Mouse (Mus musculus) stomach, embryonic 16.5 days (tissue): ENCODE measurements around the gene Emp2. TPM values are rescaled to one million over a fixed set of nuclear protein-coding genes. Genes with fewer than 3 reads are reported as not detected.

Experiments
- ATAC-seq: fragments of 200-750 bp; cut with Nextera tagmentation; 2 replicates; pipeline ENCODE4 v1.8.0; 2017; ENCODE audit warnings: moderate number of reproducible peaks, moderate TSS enrichment; ENCODE audit not compliant: insufficient read depth, low FRiP score
- H3K27ac ChIP-seq: fragments of 300-500 bp; sonication (generic); 2 replicates; pipeline ENCODE4 v1.5.1; 2014; ENCODE audit warnings: low read length
- H3K27me3 ChIP-seq: fragments of 300-500 bp; sonication (generic); 2 replicates; pipeline ENCODE4 v1.6.1; 2014; ENCODE audit warnings: low read length, control low read depth, mixed read lengths; ENCODE audit not compliant: control insufficient read depth, insufficient read depth
- H3K36me3 ChIP-seq: fragments of 300-500 bp; sonication (generic); 2 replicates; pipeline ENCODE4 v1.6.1; 2014; ENCODE audit warnings: low read length; ENCODE audit not compliant: control insufficient read depth, insufficient read depth
- H3K4me1 ChIP-seq: fragments of 300-500 bp; sonication (generic); 2 replicates; pipeline ENCODE4 v1.6.1; 2014; ENCODE audit warnings: low read length, control low read depth, mixed read lengths; ENCODE audit not compliant: control insufficient read depth, insufficient read depth
- H3K4me2 ChIP-seq: fragments of 300-500 bp; sonication (generic); 2 replicates; pipeline ENCODE4 v1.6.1; 2014; ENCODE audit warnings: low read depth, low read length, mixed read lengths
- H3K4me3 ChIP-seq: fragments of 300-500 bp; sonication (generic); replicated peaks from 2 replicates; pipeline ENCODE4 v1.5.1; 2014; ENCODE audit warnings: mild to moderate bottlenecking, low read length
- H3K9ac ChIP-seq: fragments of 300-500 bp; sonication (generic); 2 replicates; pipeline ENCODE4 v1.6.1; 2014; ENCODE audit warnings: low read length
- H3K9me3 ChIP-seq: fragments of 300-500 bp; sonication (generic); replicated peaks from 2 replicates; pipeline ENCODE4 v1.6.1; 2016; ENCODE audit warnings: low read length, control low read depth; ENCODE audit not compliant: control insufficient read depth
- WGBS: fragments of 180-500 bp; shearing (Covaris S2); extraction: QIAGEN DNeasy Blood & Tissue Kit; methylation state at CpG from one replicate; pipeline ENCODE4 v1.1.7; 2014; 5-methylcytosine and 5-hydroxymethylcytosine counted together
- polyA plus RNA-seq: library from polyadenylated mRNA; unstranded; fragments of >200 nt; fragmentation: Nextera tagmentation; extraction: Ambion mirVana; gene quantifications from 2 replicates; pipeline ENCODE4 v1.2.1, GENCODE M21; 2015

The Emp2 gene
- polyA plus RNA-seq, result 83.5 and 110 TPM in 2 replicates

DNA sequence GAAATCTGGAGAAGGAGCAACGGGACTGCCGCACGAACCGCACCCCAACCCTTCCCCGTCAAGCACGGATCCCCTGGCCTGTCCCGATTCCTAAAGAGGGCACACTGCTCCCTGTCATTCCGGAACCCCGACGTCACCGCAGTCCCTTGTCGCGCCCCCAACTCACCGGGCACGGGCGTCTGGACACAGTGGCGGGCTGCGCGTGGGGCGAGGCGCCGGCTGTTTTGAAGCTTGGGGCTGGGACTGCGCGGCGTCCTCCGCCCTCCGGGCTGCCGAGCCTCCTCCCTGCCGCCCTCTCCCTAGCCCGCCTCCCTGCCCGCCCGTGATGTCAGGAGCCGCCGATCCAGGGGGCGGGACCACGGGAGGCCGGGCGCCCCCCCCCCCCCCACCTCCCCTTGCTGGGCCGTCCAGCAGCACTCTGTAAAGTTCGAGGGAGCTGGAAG is at the start of gene Emp2:
Gene Emp2 (minus strand): TSS at position 323 of the 443 bp plus-strand sequence.
- H3K4me2 ChIP-seq, result peak within 1 kb of the TSS; percentile 86
- no peaks in the 10 kb centered on the region for H3K9me3 ChIP-seq
- no peaks in the 10 kb centered on the region for H3K27me3 ChIP-seq
- peaks cover 13% of the 10 kb centered on the region for H3K4me1 ChIP-seq
- H3K27ac ChIP-seq, result peak within 1 kb of the TSS; percentile 69
- under 1% methylated on average over 40 of the region's 40 CpGs for WGBS
- ATAC-seq, result peak; percentile 93
- H3K9ac ChIP-seq, result peak within 1 kb of the TSS; percentile 86
- H3K4me3 ChIP-seq, result peak within 1 kb of the TSS; percentile 71
- H3K36me3 ChIP-seq, result no peaks in the 10 kb centered on the region

DNA sequence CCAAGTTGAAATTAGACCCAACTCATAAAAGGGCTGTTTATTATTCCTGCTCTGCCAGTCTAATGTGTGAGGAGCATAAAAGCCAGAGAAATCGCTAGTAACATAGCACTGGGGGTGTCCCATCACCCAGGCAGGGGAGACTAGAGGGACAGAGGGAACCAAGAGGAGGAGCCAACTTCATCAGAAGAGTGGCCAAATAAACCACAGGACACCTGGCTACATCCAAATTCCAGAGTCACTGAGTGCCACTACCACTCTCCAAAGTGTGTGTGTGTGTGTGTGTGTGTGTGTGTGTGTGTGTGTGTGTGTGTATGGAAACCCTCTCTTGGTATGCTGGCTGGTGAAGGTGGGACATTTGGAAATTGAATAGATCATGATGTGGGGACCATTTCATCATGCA is 49.3 kb upstream of the Emp2 start:
- Histone ChIP-seq H3K4me1 (peaks cover 10% of the 10 kb centered on the region; the same call in 1 of the 2 replicates), H3K9ac (no peak overlapping the region), H3K27ac (no peak overlapping the region), H3K4me3 (no peak overlapping the region), H3K9me3 (no peaks in the 10 kb centered on the region), H3K27me3 (no peaks in the 10 kb centered on the region), H3K4me2 (no peak overlapping the region), H3K36me3 (no peaks in the 10 kb centered on the region)
- ATAC-seq, result no peak
- WGBS, result 56% methylated on average over 1 of the region's 1 CpGs

DNA sequence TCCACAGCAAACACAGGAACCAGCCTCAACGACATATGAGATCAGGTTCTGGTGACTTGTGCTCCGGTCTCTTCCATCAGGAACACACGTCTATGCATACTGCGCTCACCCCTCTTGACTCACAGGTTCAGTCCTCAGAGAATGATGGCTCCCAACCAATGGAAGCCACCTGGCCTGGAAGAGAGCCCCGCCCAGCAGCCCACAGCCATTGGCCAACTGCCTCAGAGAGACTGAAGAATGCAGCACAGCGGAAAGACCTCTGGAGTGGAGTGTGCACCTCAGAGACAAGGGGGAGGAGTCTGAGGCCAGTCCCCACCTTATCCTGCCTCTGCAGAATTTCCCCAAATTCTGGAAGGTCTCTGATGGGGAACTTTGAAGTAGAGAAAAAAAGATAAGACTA is 45.5 kb upstream of the Emp2 start:
- Histone ChIP-seq H3K27ac (no peak overlapping the region), H3K27me3 (no peaks in the 10 kb centered on the region), H3K4me3 (no peak overlapping the region), H3K9me3 (no peaks in the 10 kb centered on the region), H3K4me1 (peaks cover 16% of the 10 kb centered on the region; the same call in 1 of the 2 replicates), H3K36me3 (no peaks in the 10 kb centered on the region), H3K4me2 (no peak overlapping the region), H3K9ac (no peak overlapping the region)
- no peak for ATAC-seq
- WGBS, result 87% methylated on average over 6 of the region's 6 CpGs

DNA sequence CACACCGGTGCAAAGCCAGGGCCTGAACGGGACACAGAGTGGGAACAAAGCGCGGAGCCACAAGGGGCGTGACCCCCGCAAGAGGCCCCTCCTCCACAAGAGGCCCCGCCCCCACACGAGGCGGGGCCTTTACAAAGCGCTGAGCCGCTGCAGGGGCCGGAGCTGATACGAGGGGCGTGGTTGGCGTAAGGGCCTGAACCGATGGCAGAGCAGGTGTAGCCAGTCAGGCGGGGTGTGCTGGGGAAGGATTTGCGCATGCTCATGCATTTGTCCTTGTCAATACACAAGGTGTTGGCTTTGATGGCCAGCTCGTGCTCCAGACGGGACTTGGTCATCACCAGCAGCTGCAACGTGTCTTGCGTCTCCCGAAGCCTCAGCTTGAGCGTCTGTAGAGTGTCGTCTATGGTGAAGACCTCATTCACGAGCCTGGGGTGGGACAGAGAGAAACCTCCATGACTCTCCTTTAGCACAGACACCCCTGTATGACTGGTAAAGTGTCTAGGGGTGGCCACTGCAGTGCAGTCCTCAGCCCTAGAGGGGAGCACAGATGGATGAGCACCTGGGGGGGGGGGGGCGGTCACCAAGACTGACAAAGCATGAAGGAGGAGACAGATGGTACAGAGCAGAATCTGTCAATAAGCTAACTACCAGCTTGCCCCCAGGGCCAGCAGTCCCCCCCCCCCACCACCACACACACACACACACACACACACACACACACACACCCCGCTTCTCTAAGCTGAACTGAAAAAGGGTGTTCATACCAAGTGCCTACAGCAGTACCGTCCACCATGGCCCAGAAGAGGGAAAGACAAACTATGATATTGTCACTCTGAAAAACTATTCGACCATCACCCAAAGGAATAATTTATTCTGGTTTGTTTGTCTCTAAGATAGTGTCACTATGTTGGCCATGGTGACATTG is 44.5 kb upstream of the Emp2 start:
- peak overlapping the region; percentile 49 for H3K4me2 ChIP-seq
- peak overlapping the region; percentile 25 for H3K4me3 ChIP-seq
- peak overlapping the region; percentile 42 for H3K9ac ChIP-seq
- H3K4me1 ChIP-seq, result peaks cover 16% of the 10 kb centered on the region; the same call in 1 of the 2 replicates
- H3K9me3 ChIP-seq, result no peaks in the 10 kb centered on the region
- peak; percentile 94 for ATAC-seq
- no peaks in the 10 kb centered on the region for H3K36me3 ChIP-seq
- 14% methylated on average over 30 of the region's 30 CpGs for WGBS
- peak overlapping the region; percentile 69 for H3K27ac ChIP-seq
- no peaks in the 10 kb centered on the region for H3K27me3 ChIP-seq

DNA sequence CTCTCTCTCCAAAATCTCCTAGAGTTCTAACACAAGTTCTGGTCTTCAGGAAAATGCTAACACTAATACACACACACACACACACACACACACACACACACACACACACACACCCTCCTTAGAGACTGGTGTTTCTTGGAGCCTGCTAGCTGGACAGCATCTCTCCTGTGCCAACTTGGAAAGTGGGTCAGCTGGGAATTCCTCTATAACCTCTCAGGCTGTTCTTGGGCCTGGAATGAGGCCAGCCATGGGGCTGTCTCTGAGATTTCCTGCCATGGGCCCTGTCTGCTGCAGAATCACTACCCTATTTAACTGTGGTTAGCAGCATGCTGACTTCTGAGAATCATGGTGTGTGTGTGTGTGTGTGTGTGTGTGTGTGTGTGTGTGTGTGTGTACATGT is 41.2 kb upstream of the Emp2 start:
- H3K27me3 ChIP-seq, result no peaks in the 10 kb centered on the region
- no peaks in the 10 kb centered on the region for H3K9me3 ChIP-seq
- no peak for ATAC-seq
- H3K9ac ChIP-seq, result no peak overlapping the region
- H3K4me3 ChIP-seq, result no peak overlapping the region
- no peak overlapping the region for H3K4me2 ChIP-seq
- H3K27ac ChIP-seq, result no peak overlapping the region; the same call in 1 of the 2 replicates
- H3K4me1 ChIP-seq, result peaks cover 16% of the 10 kb centered on the region; the same call in 1 of the 2 replicates
- H3K36me3 ChIP-seq, result no peaks in the 10 kb centered on the region

DNA sequence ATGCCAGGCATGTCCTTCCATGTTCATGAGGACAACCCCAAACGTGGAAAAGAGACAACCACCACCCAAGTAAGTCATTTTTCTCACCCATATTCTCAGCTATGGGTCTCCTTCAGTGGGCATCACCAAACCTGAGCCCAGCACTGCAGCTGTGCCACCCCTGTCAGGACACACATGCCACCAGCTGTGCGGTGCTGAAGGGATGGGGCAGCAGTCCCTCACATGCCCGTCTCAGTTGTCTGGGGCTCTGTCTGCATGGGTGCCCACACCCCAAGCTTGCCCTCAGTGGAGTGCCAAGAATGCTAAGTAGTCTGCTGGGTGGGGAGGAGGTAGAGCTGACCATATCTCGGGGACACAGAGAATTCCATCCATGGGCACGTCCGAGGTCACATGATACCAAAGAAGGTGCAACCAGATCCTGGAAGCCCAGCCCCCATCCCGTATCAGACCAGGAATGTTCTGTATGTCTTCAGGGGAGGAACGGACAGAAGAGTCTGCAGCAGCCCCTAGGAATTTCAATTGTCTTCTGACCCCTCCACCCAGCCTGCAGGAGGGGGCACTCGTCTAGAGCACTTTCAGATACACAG is 37.4 kb upstream of the Emp2 start:
- 52% methylated on average over 9 of the region's 9 CpGs for WGBS
- Histone ChIP-seq H3K9ac (no peak overlapping the region), H3K4me2 (no peak overlapping the region), H3K9me3 (no peaks in the 10 kb centered on the region), H3K4me1 (peaks cover 13% of the 10 kb centered on the region; the same call in 1 of the 2 replicates), H3K4me3 (no peak overlapping the region), H3K27me3 (no peaks in the 10 kb centered on the region), H3K27ac (no peak overlapping the region), H3K36me3 (no peaks in the 10 kb centered on the region)
- ATAC-seq, result no peak

DNA sequence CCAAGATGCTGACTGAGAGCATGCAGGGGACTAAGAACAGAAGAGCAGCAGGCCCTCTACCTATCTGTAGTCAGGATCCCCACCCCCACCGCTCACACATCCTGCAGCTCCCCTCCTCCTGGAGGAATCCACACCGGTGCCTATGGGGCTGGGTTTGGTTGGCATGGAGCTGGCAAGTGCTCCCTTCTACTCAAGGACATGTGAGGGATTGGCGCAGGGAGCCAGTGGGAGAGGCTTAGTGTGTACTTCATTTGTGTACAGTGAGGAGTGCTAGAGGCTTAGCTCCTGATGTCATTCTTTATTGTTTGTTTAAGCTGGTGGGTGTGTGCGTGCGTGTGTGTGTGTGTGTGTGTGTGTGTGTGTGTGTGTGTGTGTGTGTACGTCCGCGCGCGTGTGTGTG is 36.1 kb upstream of the Emp2 start:
- Histone ChIP-seq H3K27me3 (no peaks in the 10 kb centered on the region), H3K4me3 (no peak overlapping the region), H3K36me3 (no peaks in the 10 kb centered on the region), H3K9me3 (no peaks in the 10 kb centered on the region), H3K4me2 (peak overlapping the region; percentile 17; the same call in 1 of the 2 replicates), H3K9ac (peak overlapping the region; percentile 50; the same call in 1 of the 2 replicates), H3K4me1 (peaks cover 7% of the 10 kb centered on the region; the same call in 1 of the 2 replicates), H3K27ac (peak overlapping the region; percentile 91)
- WGBS, result 44% methylated on average over 10 of the region's 10 CpGs
- ATAC-seq, result peak; percentile 88

DNA sequence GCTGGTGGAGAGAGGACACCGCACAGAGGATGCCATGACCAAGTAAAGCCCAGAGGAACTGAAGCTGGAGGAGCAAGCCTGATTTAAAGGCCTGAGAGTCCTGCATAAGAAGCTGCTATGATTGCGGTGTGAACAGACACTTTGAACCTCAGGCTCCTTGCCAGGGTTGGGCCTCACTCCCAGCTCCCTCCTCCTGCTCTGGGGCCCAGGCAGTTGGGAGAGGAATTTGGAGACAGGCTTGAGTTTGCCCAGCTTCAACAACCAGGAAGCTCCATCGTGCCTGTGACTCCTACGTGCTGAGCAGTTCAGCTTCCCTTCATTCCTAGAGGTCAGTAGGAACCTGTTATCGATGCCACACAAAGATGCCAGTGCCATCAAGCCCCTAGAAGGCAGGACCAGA is 35.7 kb upstream of the Emp2 start:
- peak; percentile 56; the same call in 1 of the 2 replicates for ATAC-seq
- WGBS, result 39% methylated on average over 5 of the region's 5 CpGs
- Histone ChIP-seq H3K4me3 (no peak overlapping the region), H3K9ac (peak overlapping the region; percentile 50; the same call in 1 of the 2 replicates), H3K36me3 (no peaks in the 10 kb centered on the region), H3K4me2 (peak overlapping the region; percentile 17; the same call in 1 of the 2 replicates), H3K27me3 (no peaks in the 10 kb centered on the region), H3K9me3 (no peaks in the 10 kb centered on the region), H3K4me1 (peaks cover 7% of the 10 kb centered on the region; the same call in 1 of the 2 replicates), H3K27ac (peak overlapping the region; percentile 91)

DNA sequence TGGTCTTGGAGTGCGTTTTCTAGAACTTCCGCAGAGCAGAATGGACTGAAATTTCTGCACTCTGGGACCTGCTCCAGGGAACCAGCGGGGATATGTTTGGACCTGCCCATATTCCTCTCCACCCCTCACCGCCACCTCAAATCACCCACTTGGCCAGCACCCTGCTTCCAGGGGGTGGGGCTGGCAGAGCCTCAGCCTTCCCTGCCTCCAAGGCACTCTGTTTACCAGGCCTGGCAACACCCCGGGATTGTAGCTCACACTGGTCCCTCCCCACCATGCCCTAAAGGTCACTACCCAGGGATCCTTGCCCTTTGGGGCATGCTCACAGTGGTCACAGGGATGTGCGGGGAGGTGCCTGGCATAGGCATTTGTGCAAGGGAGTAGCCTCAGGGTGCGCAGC is 33.8 kb upstream of the Emp2 start:
- H3K4me2 ChIP-seq, result no peak overlapping the region
- 65% methylated on average over 7 of the region's 7 CpGs for WGBS
- peak overlapping the region; percentile 76 for H3K27ac ChIP-seq

More for the DNA sequence above, 33.8 kb upstream of the Emp2 start:
- peaks cover 7% of the 10 kb centered on the region; the same call in 1 of the 2 replicates for H3K4me1 ChIP-seq
- no peaks in the 10 kb centered on the region for H3K27me3 ChIP-seq
- peak; percentile 31; the same call in 1 of the 2 replicates for ATAC-seq
- no peak overlapping the region for H3K9ac ChIP-seq
- no peaks in the 10 kb centered on the region for H3K9me3 ChIP-seq
- no peak overlapping the region for H3K4me3 ChIP-seq
- no peaks in the 10 kb centered on the region for H3K36me3 ChIP-seq
